25 mouse cellular contexts compared by ENCODE assay signal in the genomic region with DNA sequence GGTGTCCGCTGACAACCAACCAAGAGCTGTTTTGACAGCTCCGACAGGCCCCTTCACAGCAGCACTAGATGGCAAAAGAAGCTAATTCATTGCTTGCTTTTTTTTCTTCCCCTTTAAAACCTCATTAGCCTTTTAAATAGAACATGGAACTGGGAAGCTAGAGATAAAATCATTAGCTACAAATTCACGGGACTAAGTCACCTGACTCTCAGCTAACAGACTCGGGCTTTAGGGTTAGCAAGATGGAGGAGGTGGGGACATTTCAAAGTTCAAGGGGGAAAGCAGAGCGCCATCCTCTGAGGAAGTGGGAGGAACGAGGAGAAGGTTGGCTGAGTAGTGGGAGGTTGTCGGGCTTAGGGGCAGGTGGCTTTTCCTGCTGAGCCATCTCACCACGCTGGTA. TPM values are rescaled to one million over a fixed set of nuclear protein-coding genes. Genes with fewer than 3 reads are reported as not detected.
A peak's percentile ranks its signal among the peaks of the same experiment; 100 is the strongest.
DNase-seq lines count a peak whose midpoint lies in the region; ATAC-seq and TF ChIP-seq lines count a peak whose summit lies in the region.
"Had no signal": no experiment of that assay in that cellular context is flagged by ENCODE, and none has a peak within 500 bp of the region (broad histone marks: within the 10 kb centered on the region; RNA-seq: fewer than 3 reads in every experiment).

No protein-coding gene starts in this region.

- no peak overlapping the region for H3K4me3 ChIP-seq in heart, embryonic 10.5 days
- H3K4me3 ChIP-seq in G1E (ENCODE audit: low read depth, low read length): no peak overlapping the region
- H3K4me3 ChIP-seq in MEL (ENCODE audit: control insufficient read depth in 1 of 2, insufficient read depth in 1 of 2, low read depth in 2 of 2, low read length in 2 of 2): peak overlapping the region in 1 of 2 experiments; percentile 7; a peak in 1 of 4 replicates
- H3K4me3 ChIP-seq: embryonic facial prominence, embryonic 13.5 days; embryonic facial prominence, embryonic 15.5 days; erythroblast, embryonic 14.5 days; forebrain, embryonic 10.5 days had no signal

- DNase-seq in heart, embryonic 10.5 days (ENCODE audit: low spot score): no peak
- no peak for DNase-seq in heart, postnatal 10 days
- no peak for DNase-seq in G1E (ENCODE audit: low spot score)
- DNase-seq in MEL (ENCODE audit: low read depth, low spot score): no peak
- no peak for DNase-seq in MN1 (ENCODE audit: low spot score)
- DNase-seq in right cerebral cortex, postnatal 10 days (ENCODE audit: low spot score in 2 of 2): no peak
- DNase-seq: adrenal gland, adult 8-10 months; adrenal gland, postnatal 14 days; adrenal gland, postnatal 36 days; cerebellum, adult 11-12 months; cerebellum, adult 2 months; cerebellum, adult 9-10 months; cerebellum, postnatal 10 days; cerebellum, postnatal 25 days; embryo, embryonic 11 days had no signal

- TF ChIP-seq EP300 in MEL (IDR thresholded peaks at IDR 0.05; ENCODE audit: low read depth in 1 of 2, low read length in 2 of 2): no peak

- TF ChIP-seq RAD21 in MEL (IDR thresholded peaks at IDR 0.05; ENCODE audit: low read depth, low read length): no peak

- H3K4me1 ChIP-seq in heart, embryonic 10.5 days: peaks cover 38% of the 10 kb centered on the region
- H3K4me1 ChIP-seq in G1E (ENCODE audit: insufficient read depth, low read depth, low read length): peaks cover 4% of the 10 kb centered on the region
- peaks cover 0 to 2% of the 10 kb centered on the region in 2 experiments; a peak in 2 of 4 replicates for H3K4me1 ChIP-seq in MEL (ENCODE audit: control insufficient read depth in 1 of 2, insufficient read depth in 2 of 2, low read length in 2 of 2)

- H3K27me3 ChIP-seq in heart, embryonic 10.5 days (ENCODE audit: insufficient read depth, poor library complexity, severe bottlenecking): no peaks in the 10 kb centered on the region
- H3K27me3 ChIP-seq in G1E (ENCODE audit: insufficient read depth, low read length) (peaks cover 17% of the 10 kb centered on the region), MEL (ENCODE audit: control insufficient read depth in 1 of 2, insufficient read depth in 2 of 2, low read length in 2 of 2) (no peaks in the 10 kb centered on the region)
- H3K27me3 ChIP-seq: embryonic facial prominence, embryonic 13.5 days; embryonic facial prominence, embryonic 15.5 days; Patski had no signal

- H3K27ac ChIP-seq in heart, embryonic 10.5 days: peak overlapping the region; percentile 47; the same call in 1 of the 2 replicates
- H3K27ac ChIP-seq in MEL (ENCODE audit: control insufficient read depth, low read depth, low read length): no peak overlapping the region
- H3K27ac ChIP-seq: embryonic facial prominence, embryonic 13.5 days; embryonic facial prominence, embryonic 15.5 days; forebrain, embryonic 10.5 days had no signal

- 46% methylated on average over 8 of the region's 8 CpGs for WGBS in heart, embryonic 10.5 days

- H3K9ac ChIP-seq in MEL (ENCODE audit: control insufficient read depth, low read depth, low read length, poor library complexity, severe bottlenecking): no peak overlapping the region
- H3K9ac ChIP-seq: embryonic facial prominence, embryonic 13.5 days; embryonic facial prominence, embryonic 15.5 days had no signal

- ATAC-seq in G1E (ENCODE audit: extremely low read depth, insufficient number of reproducible peaks, low FRiP score, poor library complexity, severe bottlenecking): peak; percentile 54
- peak; percentile 26; the same call in 1 of the 2 replicates for ATAC-seq in megakaryocyte progenitor cell, adult 5-6 weeks (replicated peaks; ENCODE audit: poor library complexity)
- ATAC-seq: activated CD4-positive, CD25-positive, alpha-beta regulatory T cell, adult 4 months; forebrain, embryonic 14.5 days; forebrain, embryonic 16.5 days; Patski had no signal

- intact Hi-C loops in heart, postnatal 10 days (cut with DNase I): no loop called here

- no peaks in the 10 kb centered on the region for H3K36me3 ChIP-seq in heart, embryonic 10.5 days
- H3K36me3 ChIP-seq in G1E (replicated peaks) (no peaks in the 10 kb centered on the region), MEL (ENCODE audit: control insufficient read depth in 1 of 2, insufficient read depth in 2 of 2, low read length in 2 of 2) (peaks cover 0 to 2% of the 10 kb centered on the region in 2 experiments; a peak in 1 of 4 replicates)
- H3K36me3 ChIP-seq: embryonic facial prominence, embryonic 13.5 days; embryonic facial prominence, embryonic 15.5 days had no signal

- H3K79me2 ChIP-seq in MEL (ENCODE audit: control insufficient read depth, insufficient read depth, low read length, poor library complexity): no peaks in the 10 kb centered on the region

- TF ChIP-seq POLR2A in MEL (IDR thresholded peaks at IDR 0.05; ENCODE audit: control insufficient read depth in 1 of 2, insufficient read depth in 1 of 2, low read depth in 1 of 2, low read length in 2 of 2, poor library complexity in 1 of 2): no peak

- TF ChIP-seq CTCF in G1E (IDR thresholded peaks at IDR 0.05; ENCODE audit: low read depth, low read length): no peak
- no peak for TF ChIP-seq CTCF in MEL (IDR thresholded peaks at IDR 0.05 in 2 of 3, conservative IDR thresholded peaks at IDR 0.05 in 1 of 3; ENCODE audit: control insufficient read depth in 1 of 3, insufficient read depth in 1 of 3, low read depth in 2 of 3, low read length in 3 of 3, poor library complexity in 1 of 3, severe bottlenecking in 1 of 3)

- no peaks in the 10 kb centered on the region for H3K9me3 ChIP-seq in heart, embryonic 10.5 days
- H3K9me3 ChIP-seq in G1E (replicated peaks) (peaks cover 18% of the 10 kb centered on the region), MEL (replicated peaks; ENCODE audit: insufficient read depth, low read length) (no peaks in the 10 kb centered on the region)
- H3K9me3 ChIP-seq: embryonic facial prominence, embryonic 13.5 days; embryonic facial prominence, embryonic 15.5 days; forebrain, embryonic 10.5 days had no signal

TF ChIP-seq in MEL, 35 proteins besides CTCF, POLR2A, EP300 and RAD21:
- TF ChIP-seq MAZ (IDR thresholded peaks at IDR 0.05; ENCODE audit: low read depth, low read length) (no peak), USF1 (IDR thresholded peaks at IDR 0.05; ENCODE audit: low read depth, low read length) (peak; percentile 76), CHD1 (IDR thresholded peaks at IDR 0.05; ENCODE audit: low read depth, low read length) (no peak), ZNF384 (IDR thresholded peaks at IDR 0.05; ENCODE audit: low read depth, low read length) (peak; percentile 35; the same call in 1 of the 2 replicates), ETS1 (IDR thresholded peaks at IDR 0.05; ENCODE audit: low read depth, low read length) (peak; percentile 7; the same call in 1 of the 2 replicates), BHLHE40 (IDR thresholded peaks at IDR 0.05; ENCODE audit: borderline replicate concordance, low read depth, low read length) (peak; percentile 67; the same call in 1 of the 2 replicates), TBP (IDR thresholded peaks at IDR 0.05; ENCODE audit: low read depth, low read length) (no peak), USF2 (IDR thresholded peaks at IDR 0.05; ENCODE audit: borderline replicate concordance in 1 of 2, insufficient read depth in 1 of 2, low read depth in 1 of 2, low read length in 2 of 2) (0 out of 4 replicates have a peak, but pooled peaks of 1 of the 2 experiments have one; percentile 19)
TF ChIP-seq in MEL: peak in this region for 5.

RNA-seq across cellular contexts. Expression of a gene that starts 25.6 kb away (rescaled TPM):
- 143 and 145 TPM in 2 replicates for polyA plus RNA-seq in heart, embryonic 10.5 days (2016; fragmentation: Nextera tagmentation; extraction: Ambion mirVana)
- total RNA-seq in heart, postnatal 10 days (2021): 10 to 100 TPM; 25.7 to 26.9 TPM
- 68.7 and 76.1 TPM in 2 replicates for total RNA-seq in G1E (2014; fragmentation: Nextera tagmentation)
- total RNA-seq in G1E (2017): 233 and 329 TPM in 2 replicates
- polyA plus RNA-seq in G1E (2012): 196 and 229 TPM in 2 replicates
- total RNA-seq in MEL (2012; rRNA removed): 290 and 352 TPM in 2 replicates
- polyA plus RNA-seq in MEL (2012; ENCODE audit: insufficient read depth in 1 of 2, insufficient read length in 2 of 2, low read depth in 1 of 2, low replicate concordance in 2 of 2, missing spikeins in 1 of 2): 100 to 1,000 TPM in 1 of 2 experiments, not detected in 1; 545 TPM
- total RNA-seq in megakaryocyte progenitor cell, adult 5-6 weeks (2015): 499 and 542 TPM in 2 replicates
- 712 and 803 TPM in 2 replicates for total RNA-seq in megakaryocyte progenitor cell, adult 5-6 weeks (2017)

RNA-seq across cellular contexts. Expression of a gene that starts 36.7 kb away (rescaled TPM):
- 17.2 and 23.4 TPM in 2 replicates for polyA plus RNA-seq in heart, embryonic 10.5 days (2016; fragmentation: Nextera tagmentation; extraction: Ambion mirVana)
- 10 to 100 TPM; 13.1 to 13.6 TPM for total RNA-seq in heart, postnatal 10 days (2021)
- total RNA-seq in G1E (2014; fragmentation: Nextera tagmentation) (not detected in 2 replicates), G1E (2017) (0.16 and 0.17 TPM in 2 replicates), MEL (2012; rRNA removed) (1.9 and 2.3 TPM in 2 replicates)
- polyA plus RNA-seq in G1E (2012) (not detected in 2 replicates), MEL (2012; ENCODE audit: insufficient read depth in 1 of 2, insufficient read length in 2 of 2, low read depth in 1 of 2, low replicate concordance in 2 of 2, missing spikeins in 1 of 2) (1 to 10 TPM in 1 of 2 experiments, not detected in 1; 7.9 TPM)
- total RNA-seq in megakaryocyte progenitor cell, adult 5-6 weeks (2015): 1.0 and 2.8 TPM in 2 replicates
- total RNA-seq in megakaryocyte progenitor cell, adult 5-6 weeks (2017): 0.79 and 2.0 TPM in 2 replicates
- polyA plus RNA-seq: activated CD4-positive, CD25-positive, alpha-beta regulatory T cell, adult 4 months; C2C12 had no signal
